Mouse (Mus musculus): ENCODE results near the gene Ccdc14.
"Not testable (repeated sequence)": the region's sequence is repeated elsewhere in the genome, so short reads cannot be mapped to it uniquely, and the experiment has no call there.

Ccdc14 gene

GRCm38 (mm10) chr16:34690334-34691144 lies at the start of gene Ccdc14:
Ccdc14 (plus strand) TSS chr16:34690616.
- peak; percentile 91 to 92 for DNase-seq

GRCm38 (mm10) chr16:34643511-34644259 lies 46.7 kb upstream of the Ccdc14 start:
- DNase-seq = no peak

- DNase-seq = no peak
Observed at GRCm38 (mm10) chr16:34649621-34650020, 40.8 kb upstream of the Ccdc14 start, which contains the start of gene Ropn1. Ropn1 (plus strand) TSS chr16:34649921.

GRCm38 (mm10) chr16:34653023-34653422 lies 37.4 kb upstream of the Ccdc14 start:
- no peak for DNase-seq

GRCm38 (mm10) chr16:34657566-34657965 lies 32.9 kb upstream of the Ccdc14 start:
- peak in 1 of 2 experiments; percentile 8 for DNase-seq

GRCm38 (mm10) chr16:34657983-34658382 lies 32.4 kb upstream of the Ccdc14 start:
- no peak for DNase-seq

- DNase-seq = no peak
Observed at GRCm38 (mm10) chr16:34658388-34658787, 32.0 kb upstream of the Ccdc14 start.

- no peak for DNase-seq
Observed at GRCm38 (mm10) chr16:34664553-34664952, 25.9 kb upstream of the Ccdc14 start.

DNA sequence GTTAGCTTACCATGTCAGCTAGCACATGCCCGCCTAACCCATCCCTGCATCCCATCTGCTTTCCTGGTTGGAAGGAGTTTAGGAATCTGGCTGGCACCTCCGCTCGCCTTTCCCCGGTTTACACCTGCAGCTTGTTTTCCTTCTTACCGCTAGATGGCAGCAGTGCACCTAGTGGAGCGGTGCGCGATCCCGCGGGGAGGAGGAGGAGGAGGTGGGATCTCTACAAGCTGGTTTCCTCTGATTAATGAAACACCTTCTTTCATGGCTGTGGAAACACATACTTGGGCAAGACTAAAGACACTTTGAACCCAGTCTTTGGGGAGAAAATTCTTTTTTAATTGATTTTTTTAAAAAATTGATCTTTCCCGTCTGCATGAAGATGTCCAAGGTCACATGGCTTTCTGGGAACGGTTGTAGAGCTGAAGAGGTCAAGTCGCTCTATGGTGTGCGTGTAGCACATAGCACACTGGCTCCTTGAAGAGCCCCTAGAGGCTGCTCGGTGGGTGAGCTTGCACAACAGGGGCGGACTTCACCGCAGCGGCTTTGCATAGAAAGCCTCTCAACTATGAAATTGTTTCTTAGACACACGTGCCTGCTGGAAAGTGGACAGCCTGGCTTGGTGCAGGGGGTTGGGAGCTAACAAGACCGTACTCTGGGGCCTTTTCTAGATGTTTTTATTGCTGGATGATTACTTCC lies 23.2 kb upstream of the Ccdc14 start:
- DNase-seq = peak; percentile 53 to 58

DNA sequence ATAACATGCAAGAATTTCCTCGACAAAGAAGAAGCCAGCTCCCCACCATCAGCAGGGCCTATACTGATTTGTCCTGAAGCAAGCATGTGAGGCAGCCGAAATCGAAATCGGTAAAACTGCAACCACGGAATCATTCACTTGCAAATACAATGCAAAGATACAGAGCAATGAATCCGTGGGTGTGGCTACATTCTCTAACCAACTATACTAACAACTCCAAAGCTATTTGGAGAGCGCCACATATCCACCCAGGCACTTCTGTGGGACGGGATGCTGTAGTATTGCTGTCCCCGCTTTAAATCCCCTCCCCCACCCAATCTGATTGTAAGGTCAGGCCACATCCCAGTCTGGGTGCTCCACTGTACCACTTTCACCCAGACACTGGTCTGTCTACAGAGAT lies 22.1 kb upstream of the Ccdc14 start:
- DNase-seq = no peak

GRCm38 (mm10) chr16:34671966-34672365 lies 18.4 kb upstream of the Ccdc14 start:
- DNase-seq = no peak

DNA sequence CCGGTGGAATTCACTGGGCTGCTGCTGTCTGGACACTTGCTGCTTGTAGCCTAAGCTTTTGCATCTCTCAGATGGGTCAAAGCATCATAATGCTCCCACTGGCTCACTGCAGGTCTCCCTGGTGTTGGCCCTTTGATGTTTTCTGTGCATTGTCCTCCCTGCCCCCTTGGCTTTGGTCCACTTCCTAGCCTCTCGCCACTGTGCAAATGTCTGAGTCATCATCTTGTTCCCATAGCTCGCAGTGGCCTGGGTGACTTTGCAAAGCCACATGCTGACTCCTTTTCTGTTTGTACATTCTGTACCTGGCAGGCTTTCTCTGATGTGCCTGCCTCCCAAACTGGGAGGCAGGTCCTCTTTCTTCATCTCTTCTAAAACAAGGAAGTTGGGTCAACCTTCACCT lies 17.6 kb upstream of the Ccdc14 start:
- DNase-seq = no peak

GRCm38 (mm10) chr16:34674365-34674764 lies 16.1 kb upstream of the Ccdc14 start:
- DNase-seq = no peak

- DNase-seq = no peak
Observed at GRCm38 (mm10) chr16:34681823-34682222, 8.6 kb upstream of the Ccdc14 start.

DNA sequence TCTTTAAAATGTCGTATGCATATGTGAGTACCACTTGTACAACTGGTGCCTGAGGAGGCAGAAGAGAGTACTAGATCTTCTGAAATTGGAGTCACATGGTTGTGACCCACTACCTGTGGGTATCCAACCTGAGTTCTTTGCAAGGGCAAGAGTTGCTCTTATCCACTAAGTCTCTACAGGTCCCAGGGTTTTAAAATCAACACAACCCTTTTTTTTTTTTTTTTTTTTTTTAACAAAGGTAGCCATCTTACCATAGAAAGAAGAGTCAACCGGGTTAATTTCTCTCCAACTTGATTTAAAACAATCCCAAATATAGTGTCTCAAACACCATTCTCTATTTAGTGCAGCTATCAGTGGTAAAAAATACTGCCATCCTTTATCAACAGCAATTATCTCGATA lies 537 bp upstream of the Ccdc14 start:
- no peak for DNase-seq

GRCm38 (mm10) chr16:34691156-34691555 lies 740 bp downstream of the Ccdc14 start:
- DNase-seq = peak in 1 of 2 experiments; percentile 4

DNA sequence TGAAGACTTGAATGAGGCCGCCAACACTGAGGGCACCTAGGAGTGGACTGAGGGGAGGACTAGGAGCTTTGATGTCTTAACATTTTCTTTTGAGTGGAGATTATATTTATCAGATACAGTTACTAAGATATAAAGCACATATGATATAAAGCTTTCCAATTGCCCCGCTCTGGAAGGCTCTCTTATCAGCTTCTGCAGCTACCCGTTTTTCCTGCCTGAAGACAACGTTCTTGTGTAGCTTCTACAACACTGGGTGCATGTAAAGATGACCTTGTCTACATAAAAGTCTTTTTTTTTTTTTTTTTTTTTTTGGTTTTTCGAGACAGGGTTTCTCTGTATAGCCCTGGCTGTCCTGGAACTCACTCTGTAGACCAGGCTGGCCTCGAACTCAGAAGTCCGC lies 4.1 kb downstream of the Ccdc14 start:
- DNase-seq = no peak

GRCm38 (mm10) chr16:34698721-34699120 lies 8.3 kb downstream of the Ccdc14 start:
- not testable (repeated sequence) for DNase-seq

- peak; percentile 60 to 84 for DNase-seq
Observed at GRCm38 (mm10) chr16:34700165-34700827, 9.9 kb downstream of the Ccdc14 start.

DNA sequence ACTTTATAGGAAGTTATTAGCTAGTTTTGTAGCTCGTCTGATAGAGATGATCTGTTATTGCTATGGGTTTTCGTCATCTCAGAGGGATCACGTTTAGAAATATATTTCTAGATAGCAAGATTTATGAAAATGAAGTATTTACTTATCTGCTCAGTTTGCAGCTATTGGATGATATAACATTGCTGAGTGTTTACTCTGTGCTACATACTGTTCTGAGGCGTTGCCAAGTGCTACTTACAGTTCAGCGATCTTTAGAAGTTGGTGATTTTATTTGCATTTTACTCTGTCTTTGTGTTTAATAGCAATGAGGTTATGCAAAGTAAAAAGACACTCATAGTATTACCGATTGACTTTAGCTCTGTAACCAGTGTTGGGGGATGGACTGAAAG lies 10.4 kb downstream of the Ccdc14 start:
- DNase-seq = no peak

DNA sequence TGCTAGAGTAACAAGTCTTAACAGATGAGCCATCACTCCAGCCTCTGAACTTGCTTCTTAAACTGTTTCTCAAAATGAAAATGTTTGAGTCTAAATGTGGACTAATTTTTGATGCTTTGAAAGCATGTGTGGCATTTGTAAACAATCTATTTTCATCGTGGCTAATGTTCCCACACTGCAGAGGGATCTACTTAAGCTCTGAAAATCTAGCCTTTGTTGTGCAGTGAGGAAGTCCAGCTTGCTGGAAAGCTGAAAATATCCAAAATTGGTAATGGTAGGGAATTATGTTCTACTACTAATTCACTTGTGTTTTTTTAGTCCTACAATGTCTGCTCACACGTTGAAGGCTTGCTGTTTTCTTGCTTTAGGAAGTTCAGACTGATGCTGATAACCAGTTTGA lies 15.6 kb downstream of the Ccdc14 start:
- no peak for DNase-seq

- DNase-seq = no peak
Observed at GRCm38 (mm10) chr16:34706487-34706946, 16.1 kb downstream of the Ccdc14 start.

DNA sequence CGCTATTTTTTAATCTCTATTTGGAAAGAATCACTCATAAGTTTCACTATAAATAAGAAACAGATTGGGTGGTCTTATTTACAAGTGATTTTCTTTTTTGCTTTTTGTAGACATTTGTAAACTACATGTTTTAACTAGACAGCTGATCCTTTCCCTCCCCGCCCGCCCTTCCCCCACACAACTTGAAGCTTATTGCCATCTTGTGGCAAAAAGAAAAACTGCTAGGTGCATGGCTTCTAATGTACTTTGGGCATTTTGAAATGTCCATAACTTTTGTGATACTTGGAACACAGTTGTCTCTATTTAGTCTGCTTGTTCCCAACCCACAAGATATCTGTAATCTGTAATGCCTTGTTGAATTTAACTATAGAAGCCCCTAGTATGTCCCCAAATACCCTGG lies 21.1 kb downstream of the Ccdc14 start:
- no peak for DNase-seq

Measured in kidney, adult 8-10 months (tissue).